Mouse (Mus musculus) left cerebral cortex, postnatal 10 days (tissue): ENCODE results near the gene Ssr1. TPM values are rescaled to one million over a fixed set of nuclear protein-coding genes. Genes with fewer than 3 reads are reported as not detected.
A peak's percentile ranks its signal among the peaks of the same experiment; 100 is the strongest.

Experiments
- DNase-seq, 2 experiments: peaks; one replicate each; pipeline ENCODE4 v3.0.0; 2021 to 2022; ENCODE audit warnings: low spot score in 2 of 2, mixed read lengths in 1 of 2; ENCODE audit errors: extremely low spot score in 1 of 2
- intact Hi-C: fragments of 180-260 bp; cut with DNase I; formaldehyde crosslinking; loops from one replicate; pipeline ENCODE4 v1.15.1; 2025
- total RNA-seq, 2 experiments: library from RNA; stranded (reverse); gene quantifications; 2 replicates each; pipeline ENCODE4 v1.2.3; 2021

Ssr1 gene
- total RNA-seq, 2 experiments from 2014 or later = 85.1 to 87.1 TPM

- intact Hi-C loops = no loop called here
- DNase-seq = no peak
Measured at GRCm38 (mm10) chr13:37930621-37931020, 63.4 kb downstream of the Ssr1 start.

- peak in 1 of 2 experiments; percentile 46 for DNase-seq
Measured at GRCm38 (mm10) chr13:37930091-37930490, 63.9 kb downstream of the Ssr1 start.

GRCm38 (mm10) chr13:37929532-37929931, 64.5 kb downstream of the Ssr1 start:
- intact Hi-C loops = no loop called here

More at GRCm38 (mm10) chr13:37930091-37930490, 63.9 kb downstream of the Ssr1 start:
- intact Hi-C loops = no loop called here

GRCm38 (mm10) chr13:37926394-37926793, 67.6 kb downstream of the Ssr1 start:
- no peak for DNase-seq
- intact Hi-C loops = no loop called here

More at GRCm38 (mm10) chr13:37929532-37929931, 64.5 kb downstream of the Ssr1 start:
- DNase-seq = no peak

- no peak for DNase-seq
- intact Hi-C loops = no loop called here
Measured at GRCm38 (mm10) chr13:37924461-37924948, 69.5 kb downstream of the Ssr1 start.

GRCm38 (mm10) chr13:37923643-37924460, 70.2 kb downstream of the Ssr1 start:
- intact Hi-C loops = no loop called here
- DNase-seq = no peak

- DNase-seq = no peak
- intact Hi-C loops = no loop called here
Measured at GRCm38 (mm10) chr13:37923091-37923490, 70.9 kb downstream of the Ssr1 start.

- DNase-seq = no peak
- intact Hi-C loops = no loop called here
Measured at GRCm38 (mm10) chr13:37920727-37921126, 73.3 kb downstream of the Ssr1 start.

- no peak for DNase-seq
- intact Hi-C loops = no loop called here
Measured at GRCm38 (mm10) chr13:37919711-37920277, 74.2 kb downstream of the Ssr1 start.

- intact Hi-C loops = no loop called here
Measured at GRCm38 (mm10) chr13:37918336-37919261, 75.4 kb downstream of the Ssr1 start.

More at GRCm38 (mm10) chr13:37918336-37919261, 75.4 kb downstream of the Ssr1 start:
- DNase-seq = no peak

Other genes starting within 250 kb of the Ssr1 start
- 10 to 100 TPM; 17.1 to 20.8 TPM for gene Rreb1, start 215.8 kb downstream of the Ssr1 start, total RNA-seq
- 10 to 100 TPM; 23.3 to 24.5 TPM for gene Riok1, start 42.8 kb upstream of the Ssr1 start, total RNA-seq
- gene Cage1, start 42.9 kb upstream of the Ssr1 start, total RNA-seq = 1 to 10 TPM; 2.7 to 2.9 TPM
- under 1 TPM; 0.26 to 0.41 TPM for gene Dsp, start 157.1 kb upstream of the Ssr1 start, total RNA-seq
- gene Snrnp48, start 210.7 kb upstream of the Ssr1 start, total RNA-seq = 10 to 100 TPM; 15.2 to 16.4 TPM